Mouse (Mus musculus) adipocyte (in vitro differentiated cells): ENCODE data around the gene Tbc1d10a.

Source experiments
- DNase-seq: peaks from one replicate; pipeline ENCODE4 v3.0.0-alpha.2; 2016; ENCODE audit warnings: low spot score

Tbc1d10a gene

GRCm38 (mm10) chr11:4216248-4217000 lies 29.8 kb downstream of the Tbc1d10a start:
- no peak for DNase-seq

- DNase-seq: no peak
Observed at GRCm38 (mm10) chr11:4217914-4218629, 31.5 kb downstream of the Tbc1d10a start, which contains the start of gene Castor1. Gene Castor1, plus strand, starts transcription at chr11:4218225.

GRCm38 (mm10) chr11:4218637-4219036 lies 32.0 kb downstream of the Tbc1d10a start:
- DNase-seq: no peak

- DNase-seq: peak; percentile 93
Observed at GRCm38 (mm10) chr11:4219317-4219751, 32.7 kb downstream of the Tbc1d10a start.

GRCm38 (mm10) chr11:4219908-4220307 lies 33.3 kb downstream of the Tbc1d10a start:
- DNase-seq: no peak

- DNase-seq: peak; percentile 77
Observed at GRCm38 (mm10) chr11:4220443-4221400, 34.1 kb downstream of the Tbc1d10a start.

GRCm38 (mm10) chr11:4222046-4222950 lies 35.7 kb downstream of the Tbc1d10a start:
- DNase-seq: peak; percentile 39

GRCm38 (mm10) chr11:4223393-4224188 lies 37.0 kb downstream of the Tbc1d10a start:
- no peak for DNase-seq

- no peak for DNase-seq
Observed at GRCm38 (mm10) chr11:4224223-4224622, 37.6 kb downstream of the Tbc1d10a start.

- DNase-seq: no peak
Observed at GRCm38 (mm10) chr11:4226569-4227325, 40.2 kb downstream of the Tbc1d10a start.

GRCm38 (mm10) chr11:4228463-4228862 lies 41.9 kb downstream of the Tbc1d10a start:
- peak; percentile 85 for DNase-seq

GRCm38 (mm10) chr11:4229841-4230240 lies 43.3 kb downstream of the Tbc1d10a start:
- DNase-seq: no peak

GRCm38 (mm10) chr11:4231435-4231834 lies 44.8 kb downstream of the Tbc1d10a start:
- no peak for DNase-seq

GRCm38 (mm10) chr11:4232644-4233043 lies 46.1 kb downstream of the Tbc1d10a start:
- no peak for DNase-seq

GRCm38 (mm10) chr11:4235052-4235655 lies 48.6 kb downstream of the Tbc1d10a start:
- DNase-seq: no peak

- DNase-seq: no peak
Observed at GRCm38 (mm10) chr11:4235665-4236545, 49.3 kb downstream of the Tbc1d10a start, which contains the start of gene Osm. Gene Osm, plus strand, starts transcription at chr11:4236420.

- DNase-seq: no peak
Observed at GRCm38 (mm10) chr11:4236546-4237067, 50.0 kb downstream of the Tbc1d10a start.
